Mouse (Mus musculus) liver, embryonic 12.5 days (tissue): ENCODE results near the gene Hist1h2bk. TPM values are rescaled to one million over a fixed set of nuclear protein-coding genes. Genes with fewer than 3 reads are reported as not detected.

ENCODE experiments used
- microRNA-seq: library from miRNA; unstranded; fragments of <30 nt; microRNA quantifications from one replicate; pipeline ENCODE4, GENCODE M21; 2017
- polyA plus RNA-seq: library from polyadenylated mRNA; unstranded; fragments of >200 nt; fragmentation: Nextera tagmentation; extraction: Ambion mirVana; gene quantifications from 2 replicates; pipeline ENCODE4 v1.2.1, GENCODE M21; 2016

Hist1h2bk gene
- polyA plus RNA-seq, 1 experiment from 2014 or later = 4.8 TPM

Small RNAs within 50 kb of the gene (microRNA-seq; reads per million reads assigned to microRNA genes)
- gene Gm26300 (not detected), gene Gm44390 (not detected), gene Gm44486 (not detected)

Other genes starting within 250 kb of the Hist1h2bk start
- 11.2 and 14.0 TPM in 2 replicates for gene Hist1h2an, start 248.7 kb upstream of the Hist1h2bk start, polyA plus RNA-seq
- gene Hist1h2bp, start 248.4 kb upstream of the Hist1h2bk start, polyA plus RNA-seq = 3.6 and 5.6 TPM in 2 replicates
- gene Hist1h2bq, start 225.7 kb upstream of the Hist1h2bk start, polyA plus RNA-seq = 24.4 and 26.2 TPM in 2 replicates
- gene Hist1h2ao, start 225.4 kb upstream of the Hist1h2bk start, polyA plus RNA-seq = not detected in 2 replicates
- gene Hist1h4m, start 224.1 kb upstream of the Hist1h2bk start, polyA plus RNA-seq = not detected in 2 replicates
- 20.8 and 25.3 TPM in 2 replicates for gene Hist1h4n, start 203.7 kb upstream of the Hist1h2bk start, polyA plus RNA-seq
- 5,867 and 6,049 TPM in 2 replicates for gene Hist1h2ap, start 202.4 kb upstream of the Hist1h2bk start, polyA plus RNA-seq
- 25.4 and 26.3 TPM in 2 replicates for gene Hist1h2br, start 202.1 kb upstream of the Hist1h2bk start, polyA plus RNA-seq
- gene Zfp184, start 90.8 kb upstream of the Hist1h2bk start, polyA plus RNA-seq = 1.9 and 2.5 TPM in 2 replicates
- not detected in 2 replicates for gene Pom121l2, start 54.7 kb upstream of the Hist1h2bk start, polyA plus RNA-seq
- gene Prss16, start 26.1 kb upstream of the Hist1h2bk start, polyA plus RNA-seq = 0.22 and 0.33 TPM in 2 replicates
- gene Hist1h2ah, start 302 bp upstream of the Hist1h2bk start, polyA plus RNA-seq = 9.3 and 17.8 TPM in 2 replicates
- 44.1 and 49.4 TPM in 2 replicates for gene Hist1h4i, start 5.5 kb downstream of the Hist1h2bk start, polyA plus RNA-seq
- gene Hist1h2ag, start 7.1 kb downstream of the Hist1h2bk start, polyA plus RNA-seq = 24.0 and 28.2 TPM in 2 replicates
- gene Hist1h2bj, start 7.3 kb downstream of the Hist1h2bk start, polyA plus RNA-seq = 14.5 and 17.1 TPM in 2 replicates
- not detected in 2 replicates for gene Vmn1r188, start 48.6 kb downstream of the Hist1h2bk start, polyA plus RNA-seq
- gene Vmn1r189, start 70.0 kb downstream of the Hist1h2bk start, polyA plus RNA-seq = not detected in 2 replicates
- not detected in 2 replicates for gene Vmn1r191, start 148.1 kb downstream of the Hist1h2bk start, polyA plus RNA-seq
- gene Vmn1r192, start 155.3 kb downstream of the Hist1h2bk start, polyA plus RNA-seq = not detected in 2 replicates
- gene Vmn1r193, start 187.3 kb downstream of the Hist1h2bk start, polyA plus RNA-seq = not detected in 2 replicates
- gene Vmn1r194, start 208.3 kb downstream of the Hist1h2bk start, polyA plus RNA-seq = not detected in 2 replicates
- not detected in 2 replicates for gene Vmn1r195, start 234.7 kb downstream of the Hist1h2bk start, polyA plus RNA-seq